Mouse (Mus musculus): ENCODE measurements around the gene Cdkl3. TPM values are rescaled to one million over a fixed set of nuclear protein-coding genes. Genes with fewer than 3 reads are reported as not detected.

Cdkl3 gene
- polyA plus RNA-seq, 1 experiment, result 0.24 TPM

DNA sequence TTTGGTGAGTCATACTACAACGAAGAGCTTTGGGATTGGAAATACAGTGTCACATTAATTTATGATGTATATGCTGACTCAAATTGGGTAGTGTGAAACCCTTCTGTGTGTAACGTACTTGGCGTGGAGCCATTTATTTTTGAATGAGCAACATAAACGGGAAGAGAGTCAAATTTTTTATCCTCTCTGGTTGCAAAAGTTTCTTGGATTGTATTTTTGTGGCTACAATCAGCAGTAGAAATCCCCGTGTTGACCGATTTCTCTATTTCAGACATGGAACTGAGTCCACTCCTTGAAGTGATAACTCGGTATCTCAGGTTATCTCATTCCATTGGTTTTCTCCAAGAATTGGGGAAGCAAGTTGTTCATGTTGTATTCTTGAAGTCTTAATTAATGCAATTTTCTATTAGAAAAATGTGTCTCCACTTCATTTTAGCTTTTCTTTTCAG lies 95.8 kb downstream of the Cdkl3 start:
- Histone ChIP-seq H3K36me3 (ENCODE audit: control insufficient read depth, insufficient read depth, low read length) (no peaks in the 10 kb centered on the region), H3K27ac (ENCODE audit: insufficient read depth, low read depth, low read length) (no peak overlapping the region; the same call in 1 of the 2 replicates), H3K4me3 (ENCODE audit: low read depth, low read length) (peak overlapping the region; percentile 91; the same call in 1 of the 2 replicates), H3K27me3 (ENCODE audit: control insufficient read depth, insufficient read depth, low read length) (no peaks in the 10 kb centered on the region), H3K4me1 (ENCODE audit: control insufficient read depth, insufficient read depth, insufficient read length, low read length) (peaks cover 17% of the 10 kb centered on the region)
- TF ChIP-seq CTCF (IDR thresholded peaks at IDR 0.05; ENCODE audit: extremely low read depth, insufficient read length, insufficient replicate concordance, low read depth, low read length) (no peak), POLR2A (IDR thresholded peaks at IDR 0.05; ENCODE audit: low read depth, low read length) (no peak)
- 0% methylated on average over 7 of the region's 7 CpGs for WGBS

DNA sequence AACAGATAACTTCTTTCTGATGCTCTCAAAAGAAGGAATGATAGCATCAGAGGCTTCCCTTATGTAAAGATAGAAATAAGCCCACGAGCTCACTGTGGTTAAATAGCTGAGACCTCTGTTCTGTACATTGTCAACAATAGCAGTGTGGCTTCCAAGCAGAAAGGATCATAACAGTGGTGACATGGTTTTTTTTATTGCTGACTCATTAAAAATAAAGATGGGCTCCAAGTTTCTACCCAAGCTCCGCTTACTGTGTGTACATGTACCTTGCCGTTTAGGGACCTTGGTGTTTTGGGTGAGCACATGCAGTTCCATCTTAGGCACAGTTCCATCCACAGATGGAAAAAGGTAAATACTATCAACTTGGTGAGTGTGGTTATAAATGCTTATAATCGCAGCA lies 99.0 kb downstream of the Cdkl3 start:
- H3K4me1 ChIP-seq (ENCODE audit: control insufficient read depth, insufficient read depth, insufficient read length, low read length), result peaks cover 10% of the 10 kb centered on the region
- no peaks in the 10 kb centered on the region for H3K27me3 ChIP-seq (ENCODE audit: control insufficient read depth, insufficient read depth, low read length)
- H3K36me3 ChIP-seq (ENCODE audit: control insufficient read depth, insufficient read depth, low read length), result no peaks in the 10 kb centered on the region
- H3K27ac ChIP-seq (ENCODE audit: insufficient read depth, low read depth, low read length), result no peak overlapping the region
- H3K4me3 ChIP-seq (ENCODE audit: low read depth, low read length), result no peak overlapping the region
- TF ChIP-seq CTCF (IDR thresholded peaks at IDR 0.05; ENCODE audit: extremely low read depth, insufficient read length, insufficient replicate concordance, low read depth, low read length) (no peak), POLR2A (IDR thresholded peaks at IDR 0.05; ENCODE audit: low read depth, low read length) (no peak)
- 45% methylated on average over 4 of the region's 4 CpGs for WGBS

DNA sequence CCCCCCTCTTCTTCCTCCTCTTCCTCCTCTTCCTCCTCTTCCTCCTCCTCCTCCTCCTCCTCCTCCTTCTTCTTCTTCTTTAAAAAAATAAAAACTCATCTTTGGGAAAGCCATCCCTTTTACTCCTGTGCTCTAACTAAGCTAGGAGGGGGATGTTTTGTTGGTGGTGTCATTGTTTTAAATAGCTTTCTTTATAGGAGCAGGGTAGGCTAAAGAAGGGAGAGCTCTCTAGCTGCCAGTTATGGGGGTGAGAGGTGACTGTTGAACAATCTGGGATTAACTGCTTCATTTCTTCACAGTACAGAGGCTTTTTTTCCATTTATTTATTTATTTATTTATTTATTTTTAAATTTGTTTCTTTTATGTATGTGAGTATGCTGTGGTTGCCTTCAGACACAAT lies 101.5 kb downstream of the Cdkl3 start:
- peaks cover 9% of the 10 kb centered on the region for H3K4me1 ChIP-seq (ENCODE audit: control insufficient read depth, insufficient read depth, insufficient read length, low read length)
- no peak overlapping the region for H3K4me3 ChIP-seq (ENCODE audit: low read depth, low read length)
- H3K27me3 ChIP-seq (ENCODE audit: control insufficient read depth, insufficient read depth, low read length), result no peaks in the 10 kb centered on the region
- no peak for TF ChIP-seq CTCF (IDR thresholded peaks at IDR 0.05; ENCODE audit: extremely low read depth, insufficient read length, insufficient replicate concordance, low read depth, low read length)
- no peak for TF ChIP-seq POLR2A (IDR thresholded peaks at IDR 0.05; ENCODE audit: low read depth, low read length)
- H3K36me3 ChIP-seq (ENCODE audit: control insufficient read depth, insufficient read depth, low read length), result 0 out of 2 replicates have a peak, but pooled peaks cover 1% of the 10 kb centered on the region
- no peak overlapping the region for H3K27ac ChIP-seq (ENCODE audit: insufficient read depth, low read depth, low read length)

DNA sequence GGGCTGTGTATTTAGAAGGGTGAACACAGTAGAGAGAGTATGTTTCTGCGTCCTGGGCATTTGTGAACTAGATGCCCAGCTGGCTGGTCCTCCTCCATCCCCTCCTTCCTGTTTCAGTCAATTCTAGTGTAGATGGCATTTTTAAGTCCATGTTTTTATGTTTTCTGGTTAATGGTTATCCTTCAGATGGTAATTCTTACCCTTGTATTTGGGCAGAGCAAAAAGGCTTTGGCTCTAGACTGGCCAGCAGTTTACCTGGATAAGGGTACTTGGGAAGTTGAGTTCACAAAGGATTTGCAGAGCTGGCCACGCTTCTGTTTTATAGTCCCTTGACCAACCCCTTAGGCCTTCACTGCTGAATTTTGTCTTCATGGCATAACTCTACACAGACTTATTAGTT lies 102.0 kb downstream of the Cdkl3 start:
- 0 out of 2 replicates have a peak, but pooled peaks cover 1% of the 10 kb centered on the region for H3K36me3 ChIP-seq (ENCODE audit: control insufficient read depth, insufficient read depth, low read length)
- TF ChIP-seq CTCF (IDR thresholded peaks at IDR 0.05; ENCODE audit: extremely low read depth, insufficient read length, insufficient replicate concordance, low read depth, low read length), result no peak
- no peak for TF ChIP-seq POLR2A (IDR thresholded peaks at IDR 0.05; ENCODE audit: low read depth, low read length)
- no peaks in the 10 kb centered on the region for H3K27me3 ChIP-seq (ENCODE audit: control insufficient read depth, insufficient read depth, low read length)
- H3K4me1 ChIP-seq (ENCODE audit: control insufficient read depth, insufficient read depth, insufficient read length, low read length), result peaks cover 9% of the 10 kb centered on the region
- H3K27ac ChIP-seq (ENCODE audit: insufficient read depth, low read depth, low read length), result no peak overlapping the region
- no peak overlapping the region for H3K4me3 ChIP-seq (ENCODE audit: low read depth, low read length)
- 73% methylated on average over 2 of the region's 2 CpGs for WGBS

DNA sequence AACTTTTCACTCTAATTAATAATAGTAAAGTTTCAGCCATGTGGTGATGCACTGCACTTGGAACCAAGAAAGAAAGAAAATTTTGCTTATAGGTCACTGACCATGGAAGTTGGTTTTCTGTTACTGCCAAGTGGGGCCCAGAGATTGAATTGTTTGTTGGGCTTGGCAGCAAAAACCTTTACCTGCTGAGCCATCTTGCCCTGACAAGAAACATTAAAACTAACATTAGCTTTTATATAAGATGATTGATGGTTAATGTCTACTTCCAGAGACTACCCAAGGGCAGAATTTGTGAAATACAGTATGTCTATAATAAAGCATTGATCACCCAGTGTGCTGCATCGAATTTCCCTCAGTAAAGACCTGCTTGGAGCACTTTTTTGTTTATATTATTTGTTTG lies 102.4 kb downstream of the Cdkl3 start:
- no peak overlapping the region for H3K4me3 ChIP-seq (ENCODE audit: low read depth, low read length)
- TF ChIP-seq POLR2A (IDR thresholded peaks at IDR 0.05; ENCODE audit: low read depth, low read length) (no peak), CTCF (IDR thresholded peaks at IDR 0.05; ENCODE audit: extremely low read depth, insufficient read length, insufficient replicate concordance, low read depth, low read length) (no peak)
- 0 out of 2 replicates have a peak, but pooled peaks cover 1% of the 10 kb centered on the region for H3K36me3 ChIP-seq (ENCODE audit: control insufficient read depth, insufficient read depth, low read length)
- no peak overlapping the region for H3K27ac ChIP-seq (ENCODE audit: insufficient read depth, low read depth, low read length)
- peaks cover 5% of the 10 kb centered on the region for H3K4me1 ChIP-seq (ENCODE audit: control insufficient read depth, insufficient read depth, insufficient read length, low read length)
- WGBS, result 81% methylated on average over 1 of the region's 1 CpGs
- no peaks in the 10 kb centered on the region for H3K27me3 ChIP-seq (ENCODE audit: control insufficient read depth, insufficient read depth, low read length)

DNA sequence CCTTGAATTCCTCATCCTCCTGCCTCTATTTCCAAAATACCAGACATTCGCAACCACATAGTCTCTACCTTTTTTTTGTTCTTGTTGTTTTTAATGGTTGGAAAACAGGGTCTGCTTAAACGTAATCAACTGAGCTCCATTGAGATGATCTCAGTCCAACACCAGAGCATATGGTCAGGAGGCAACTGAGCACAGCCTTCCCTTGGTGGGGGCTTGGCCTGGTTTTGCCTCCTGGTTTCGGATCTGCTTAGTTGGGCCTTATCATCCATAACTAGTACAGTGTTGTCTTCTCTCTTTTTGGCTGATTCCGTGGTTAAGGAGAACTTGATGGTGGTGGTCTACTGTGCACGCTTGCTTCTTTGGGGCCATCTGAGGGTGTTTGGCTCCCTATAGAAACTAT lies 104.8 kb downstream of the Cdkl3 start:
- TF ChIP-seq CTCF (IDR thresholded peaks at IDR 0.05; ENCODE audit: extremely low read depth, insufficient read length, insufficient replicate concordance, low read depth, low read length), result no peak
- no peak for TF ChIP-seq POLR2A (IDR thresholded peaks at IDR 0.05; ENCODE audit: low read depth, low read length)
- Histone ChIP-seq H3K4me3 (ENCODE audit: low read depth, low read length) (no peak overlapping the region), H3K36me3 (ENCODE audit: control insufficient read depth, insufficient read depth, low read length) (peaks cover 6% of the 10 kb centered on the region), H3K27ac (ENCODE audit: insufficient read depth, low read depth, low read length) (no peak overlapping the region), H3K27me3 (ENCODE audit: control insufficient read depth, insufficient read depth, low read length) (no peaks in the 10 kb centered on the region), H3K4me1 (ENCODE audit: control insufficient read depth, insufficient read depth, insufficient read length, low read length) (peaks cover 4% of the 10 kb centered on the region; the same call in 1 of the 2 replicates)
- WGBS, result 81% methylated on average over 5 of the region's 5 CpGs

DNA sequence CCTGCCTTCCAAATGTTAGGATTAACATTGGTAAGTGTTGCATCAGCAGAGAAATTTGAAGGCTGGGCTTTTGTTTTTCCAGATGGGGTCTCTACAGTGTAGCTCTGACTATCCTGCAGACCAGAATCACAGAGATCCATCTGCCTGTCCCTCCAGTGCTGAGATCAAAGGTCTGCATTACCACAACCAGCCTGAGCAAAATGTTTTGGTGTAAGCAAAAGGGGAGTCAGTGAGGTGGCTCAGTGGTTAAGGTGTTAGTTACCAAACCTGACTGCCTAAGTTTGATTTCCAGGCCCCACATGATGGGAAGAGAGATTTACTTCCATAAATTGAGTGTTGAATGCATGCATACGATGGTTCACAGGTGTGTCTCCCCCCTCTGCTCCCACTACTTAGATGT lies 105.4 kb downstream of the Cdkl3 start:
- Histone ChIP-seq H3K36me3 (ENCODE audit: control insufficient read depth, insufficient read depth, low read length) (peaks cover 9% of the 10 kb centered on the region), H3K4me3 (ENCODE audit: low read depth, low read length) (no peak overlapping the region), H3K27me3 (ENCODE audit: control insufficient read depth, insufficient read depth, low read length) (no peaks in the 10 kb centered on the region), H3K27ac (ENCODE audit: insufficient read depth, low read depth, low read length) (no peak overlapping the region), H3K4me1 (ENCODE audit: control insufficient read depth, insufficient read depth, insufficient read length, low read length) (peaks cover 3% of the 10 kb centered on the region; the same call in 1 of the 2 replicates)
- WGBS, result 50% methylated on average over 1 of the region's 1 CpGs
- TF ChIP-seq POLR2A (IDR thresholded peaks at IDR 0.05; ENCODE audit: low read depth, low read length), result no peak
- no peak for TF ChIP-seq CTCF (IDR thresholded peaks at IDR 0.05; ENCODE audit: extremely low read depth, insufficient read length, insufficient replicate concordance, low read depth, low read length)
